Mouse (Mus musculus) adrenal gland, postnatal 10 days (tissue): ENCODE data around the gene Lrrc8a. TPM values are rescaled to one million over a fixed set of nuclear protein-coding genes. Genes with fewer than 3 reads are reported as not detected.

Experiments used
- DNase-seq: peaks from one replicate; pipeline ENCODE4 v3.0.0; 2021; ENCODE audit warnings: mixed read lengths
- long read RNA-seq, 2 experiments: library from polyadenylated mRNA; stranded (forward); transcript quantifications; one replicate each; pipeline ENCODE4 v2.0.0; 2021
- total RNA-seq, 2 experiments: library from RNA; stranded (reverse); gene quantifications; 2 replicates each; pipeline ENCODE4 v1.2.3; 2021

Lrrc8a gene
- 10 to 100 TPM; 43.5 to 53.2 TPM for total RNA-seq
- long read RNA-seq, experiment 1, full-length matches to known transcripts: 1 of 2 reads
- long read RNA-seq, experiment 1, partial matches to known transcripts: 1 of 2 reads
- long read RNA-seq, experiment 1, other reads (novel, unspliced or antisense): 0 of 2 reads
- long read RNA-seq, experiment 2, full-length matches to known transcripts: 4 of 5 reads
- long read RNA-seq, experiment 2, partial matches to known transcripts: 1 of 5 reads
- long read RNA-seq, experiment 2, other reads (novel, unspliced or antisense): 0 of 5 reads

GRCm38 (mm10) chr2:30237199-30237880 lies at the start of gene Lrrc8a:
Gene Lrrc8a (plus strand): TSS chr2:30237715.
- DNase-seq: peak; percentile 100

- DNase-seq: no peak
These were observed 45.5 kb upstream of the Lrrc8a start for GRCm38 (mm10) chr2:30191790-30192580.

GRCm38 (mm10) chr2:30194656-30195055 lies 42.9 kb upstream of the Lrrc8a start:
- DNase-seq: no peak

GRCm38 (mm10) chr2:30198021-30198420 lies 39.5 kb upstream of the Lrrc8a start:
- DNase-seq: no peak

- DNase-seq: peak; percentile 44
These were observed 37.5 kb upstream of the Lrrc8a start for GRCm38 (mm10) chr2:30199984-30200383.

GRCm38 (mm10) chr2:30200388-30200925 lies 37.1 kb upstream of the Lrrc8a start:
- DNase-seq: no peak

GRCm38 (mm10) chr2:30203439-30203838 lies 34.1 kb upstream of the Lrrc8a start:
- peak; percentile 45 for DNase-seq

- DNase-seq: peak; percentile 45
These were observed 32.3 kb upstream of the Lrrc8a start for GRCm38 (mm10) chr2:30205255-30205628.

- DNase-seq: peak; percentile 95
These were observed 31.7 kb upstream of the Lrrc8a start, which contains the start of gene Kyat1 for GRCm38 (mm10) chr2:30205629-30206357. Gene Kyat1 (minus strand): TSS chr2:30205847.

GRCm38 (mm10) chr2:30207401-30207800 lies 30.1 kb upstream of the Lrrc8a start:
- DNase-seq: no peak

GRCm38 (mm10) chr2:30207886-30208285 lies 29.6 kb upstream of the Lrrc8a start:
- DNase-seq: no peak

- DNase-seq: no peak
These were observed 25.9 kb upstream of the Lrrc8a start for GRCm38 (mm10) chr2:30211408-30212168.

- no peak for DNase-seq
These were observed 25.4 kb upstream of the Lrrc8a start for GRCm38 (mm10) chr2:30212169-30212545.

GRCm38 (mm10) chr2:30212951-30213350 lies 24.6 kb upstream of the Lrrc8a start:
- peak; percentile 45 for DNase-seq

GRCm38 (mm10) chr2:30214745-30215144 lies 22.8 kb upstream of the Lrrc8a start:
- peak; percentile 46 for DNase-seq

GRCm38 (mm10) chr2:30215493-30215892 lies 22.0 kb upstream of the Lrrc8a start:
- DNase-seq: no peak

- no peak for DNase-seq
These were observed 21.2 kb upstream of the Lrrc8a start for GRCm38 (mm10) chr2:30216293-30216692.

- no peak for DNase-seq
These were observed 1.9 kb upstream of the Lrrc8a start for GRCm38 (mm10) chr2:30235593-30235992.

- DNase-seq: no peak
These were observed 903 bp upstream of the Lrrc8a start for GRCm38 (mm10) chr2:30236426-30237198.

- DNase-seq: peak; percentile 82
These were observed 366 bp downstream of the Lrrc8a start for GRCm38 (mm10) chr2:30237881-30238280.
